Mouse (Mus musculus): Measurements from ENCODE around the gene Olfr1489. TPM values are rescaled to one million over a fixed set of nuclear protein-coding genes. Genes with fewer than 3 reads are reported as not detected.
"Not testable (repeated sequence)": the region's sequence is repeated elsewhere in the genome, so short reads cannot be mapped to it uniquely, and the experiment has no call there.

Olfr1489 gene
- total RNA-seq (2021): not detected

GRCm38 (mm10) chr19:13631321-13631720 is at the start of gene Olfr1489:
TSS of gene Olfr1489 (plus strand) at chr19:13631621.
- intact Hi-C loops (cut with DNase I): no loop called here
- DNase-seq: no peak

GRCm38 (mm10) chr19:13583211-13583610 is 48.2 kb upstream of the Olfr1489 start, which contains the start of gene Olfr1484:
TSS of gene Olfr1484 (plus strand) at chr19:13583511.
- DNase-seq: no peak
- intact Hi-C loops (cut with DNase I): no loop called here

DNA sequence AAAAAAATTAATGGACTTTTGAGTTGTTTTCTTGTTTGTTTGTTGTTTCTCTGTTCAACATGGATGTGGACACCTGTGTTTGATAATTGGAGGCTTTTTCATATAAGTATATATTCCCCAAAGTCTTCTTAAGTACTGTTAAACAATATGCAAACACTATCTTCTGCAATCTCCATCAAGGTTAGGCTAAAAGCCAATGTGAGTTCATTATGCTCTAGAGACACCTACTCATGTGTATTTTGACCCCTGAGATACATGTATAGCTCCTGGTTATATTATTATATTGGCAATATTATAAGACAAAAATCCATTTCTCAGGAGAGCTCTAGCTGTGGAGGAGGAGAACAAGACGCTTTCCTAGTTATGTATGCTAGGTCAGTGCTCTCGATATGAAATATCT is 14.3 kb upstream of the Olfr1489 start, which contains the start of gene Olfr1487:
Gene Olfr1487, plus strand, starts transcription at position 301 of the 400 bp plus-strand sequence.
- intact Hi-C loops (cut with DNase I); DNase-seq: not testable (repeated sequence)

GRCm38 (mm10) chr19:13650791-13651190 is 19.4 kb downstream of the Olfr1489 start, which contains the start of gene Olfr1490:
TSS of gene Olfr1490 (plus strand) at chr19:13651091.
- no peak for DNase-seq
- intact Hi-C loops (cut with DNase I): no loop called here

Small RNAs within 50 kb of the gene (microRNA-seq; reads per million reads assigned to microRNA genes)
- gene Gm22323 (not detected), gene Gm23931 (not detected)

Other genes with a start within 250 kb of the Olfr1489 start
- gene Olfr1469, start 223.8 kb upstream of the Olfr1489 start, total RNA-seq (2021): not detected
- gene Olfr1471, start 188.2 kb upstream of the Olfr1489 start, total RNA-seq (2021): not detected
- gene Olfr1472, start 175.5 kb upstream of the Olfr1489 start, total RNA-seq (2021): not detected
- gene Olfr1474, start 162.1 kb upstream of the Olfr1489 start, total RNA-seq (2021): not detected
- not detected for gene Olfr1475, start 151.4 kb upstream of the Olfr1489 start, total RNA-seq (2021)
- gene Olfr1477, start 131.1 kb upstream of the Olfr1489 start, total RNA-seq (2021): not detected
- not detected for gene Olfr1480, start 103.7 kb upstream of the Olfr1489 start, total RNA-seq (2021)
- gene Olfr1484, start 48.1 kb upstream of the Olfr1489 start, total RNA-seq (2021): not detected
- gene Olfr1487, start 14.2 kb upstream of the Olfr1489 start, total RNA-seq (2021): not detected
- gene Olfr1490, start 19.5 kb downstream of the Olfr1489 start, total RNA-seq (2021): not detected
- gene Olfr1491, start 65.6 kb downstream of the Olfr1489 start, total RNA-seq (2021): not detected
- gene Olfr1493-ps1, start 91.7 kb downstream of the Olfr1489 start, total RNA-seq (2021): not detected
- not detected for gene Olfr1494, start 108.1 kb downstream of the Olfr1489 start, total RNA-seq (2021)
- not detected for gene Olfr1495, start 133.0 kb downstream of the Olfr1489 start, total RNA-seq (2021)
- not detected for gene Olfr1496, start 146.3 kb downstream of the Olfr1489 start, total RNA-seq (2021)
- gene Olfr1497, start 166.6 kb downstream of the Olfr1489 start, total RNA-seq (2021): not detected
- gene Olfr1499, start 187.8 kb downstream of the Olfr1489 start, total RNA-seq (2021): not detected
- gene Olfr1500, start 198.9 kb downstream of the Olfr1489 start, total RNA-seq (2021): not detected
- not detected for gene Olfr1501, start 219.1 kb downstream of the Olfr1489 start, total RNA-seq (2021)
- gene Olfr1502, start 230.2 kb downstream of the Olfr1489 start, total RNA-seq (2021): not detected

All from left cerebral cortex, postnatal 4 days (tissue).